17 mouse cellular contexts compared by ENCODE assay signal in genomic region chr17:67999801-68000200, GRCm38 (mm10). TPM values are rescaled to one million over a fixed set of nuclear protein-coding genes. Genes with fewer than 3 reads are reported as not detected.
DNase-seq lines count a peak whose midpoint lies in the region; ATAC-seq and TF ChIP-seq lines count a peak whose summit lies in the region.
"Had no signal": no experiment of that assay in that cellular context is flagged by ENCODE, and none has a peak within 500 bp of the region (broad histone marks: within the 10 kb centered on the region; RNA-seq: fewer than 3 reads in every experiment).

No protein-coding gene starts in this region.

- no peak overlapping the region for H3ac ChIP-seq in myocyte (ENCODE audit: control insufficient read depth, insufficient read length)

- H3K36me3 ChIP-seq in lung, embryonic 14.5 days (ENCODE audit: insufficient read depth) = no peaks in the 10 kb centered on the region
- no peaks in the 10 kb centered on the region for H3K36me3 ChIP-seq in embryonic facial prominence, embryonic 10.5 days (replicated peaks)
- no peaks in the 10 kb centered on the region for H3K36me3 ChIP-seq in myocyte (ENCODE audit: control insufficient read depth, insufficient read depth)
- no peaks in the 10 kb centered on the region for H3K36me3 ChIP-seq in forebrain, embryonic 13.5 days (ENCODE audit: poor library complexity, severe bottlenecking)
- H3K36me3 ChIP-seq: forebrain, embryonic 10.5 days; midbrain, embryonic 15.5 days; stomach, embryonic 15.5 days had no signal

- peak overlapping the region; percentile 71 for H3K4me2 ChIP-seq in lung, embryonic 14.5 days
- peak overlapping the region; percentile 48 for H3K4me2 ChIP-seq in myocyte (ENCODE audit: low read depth)
- no peak overlapping the region for H3K4me2 ChIP-seq in forebrain, embryonic 13.5 days
- H3K4me2 ChIP-seq: midbrain, embryonic 15.5 days; stomach, embryonic 15.5 days had no signal

- no peak overlapping the region for H3K9ac ChIP-seq in lung, embryonic 14.5 days
- H3K9ac ChIP-seq in forebrain, embryonic 13.5 days = no peak overlapping the region
- H3K9ac ChIP-seq: midbrain, embryonic 15.5 days; stomach, embryonic 15.5 days had no signal

- H3K4me3 ChIP-seq in lung, embryonic 14.5 days (ENCODE audit: low read depth, low read length) = no peak overlapping the region
- 0 out of 2 replicates have a peak overlapping the region, but pooled peaks have one; percentile 11 for H3K4me3 ChIP-seq in embryonic facial prominence, embryonic 10.5 days
- H3K4me3 ChIP-seq in myocyte = no peak overlapping the region
- no peak overlapping the region for H3K4me3 ChIP-seq in forebrain, embryonic 13.5 days
- H3K4me3 ChIP-seq: forebrain, embryonic 10.5 days; left cerebral cortex, adult 2 months; midbrain, embryonic 15.5 days; stomach, embryonic 15.5 days had no signal

- H3K27ac ChIP-seq in lung, embryonic 14.5 days (ENCODE audit: low read depth) = no peak overlapping the region
- peak overlapping the region; percentile 59; the same call in 1 of the 2 replicates for H3K27ac ChIP-seq in embryonic facial prominence, embryonic 10.5 days (replicated peaks)
- no peak overlapping the region for H3K27ac ChIP-seq in forebrain, embryonic 13.5 days
- H3K27ac ChIP-seq: forebrain, embryonic 10.5 days; left cerebral cortex, adult 2 months; midbrain, embryonic 15.5 days; stomach, embryonic 15.5 days had no signal

- no peak for TF ChIP-seq POLR2A in myocyte (IDR thresholded peaks at IDR 0.05; ENCODE audit: insufficient read length, low read depth)

- no peak for TF ChIP-seq CTCF in lung, embryonic 14.5 days (IDR thresholded peaks at IDR 0.05; ENCODE audit: low read depth)

- no peak for DNase-seq in lung, embryonic 14.5 days
- DNase-seq in lung, postnatal 10 days = no peak
- no peak for DNase-seq in embryonic facial prominence, embryonic 10.5 days (ENCODE audit: low spot score)
- peak; percentile 86 for DNase-seq in forelimb bud, embryonic 11.5 days (ENCODE audit: low read depth, low spot score)
- DNase-seq in layer of hippocampus, adult 9-10 months (ENCODE audit: low spot score) = no peak
- DNase-seq: cerebellum, adult 9-11 months; gastrocnemius, postnatal 14 days; heart, postnatal 14 days; spleen, adult 18-20 months had no signal

- H3K4me1 ChIP-seq in lung, embryonic 14.5 days (ENCODE audit: insufficient read depth) = peaks cover 30% of the 10 kb centered on the region
- H3K4me1 ChIP-seq in embryonic facial prominence, embryonic 10.5 days = peaks cover 81% of the 10 kb centered on the region
- peaks cover 11% of the 10 kb centered on the region for H3K4me1 ChIP-seq in forebrain, embryonic 13.5 days

- 39% methylated on average over 8 of the region's 8 CpGs for WGBS in lung, embryonic 14.5 days
- WGBS in embryonic facial prominence, embryonic 10.5 days = 55% methylated on average over 8 of the region's 8 CpGs
- 56% methylated on average over 8 of the region's 8 CpGs for WGBS in forebrain, embryonic 13.5 days

- no peak for ATAC-seq in lung, embryonic 14.5 days (ENCODE audit: insufficient read depth)
- ATAC-seq in forebrain, embryonic 13.5 days = no peak
- ATAC-seq: hindbrain, embryonic 16.5 days; lung, postnatal 0 days; midbrain, embryonic 15.5 days had no signal

- no peaks in the 10 kb centered on the region for H3K27me3 ChIP-seq in lung, embryonic 14.5 days (ENCODE audit: insufficient read depth, low read length)
- H3K27me3 ChIP-seq in embryonic facial prominence, embryonic 10.5 days (replicated peaks; ENCODE audit: low read depth, poor library complexity, severe bottlenecking) = no peaks in the 10 kb centered on the region
- no peaks in the 10 kb centered on the region for H3K27me3 ChIP-seq in myocyte (ENCODE audit: control insufficient read depth, insufficient read depth, insufficient read length)
- H3K27me3 ChIP-seq in forebrain, embryonic 13.5 days = no peaks in the 10 kb centered on the region
- H3K27me3 ChIP-seq: midbrain, embryonic 15.5 days; stomach, embryonic 15.5 days had no signal

- peaks cover 43% of the 10 kb centered on the region for H3K79me2 ChIP-seq in myocyte (ENCODE audit: control insufficient read depth, insufficient read depth)

- H3K9me3 ChIP-seq in lung, embryonic 14.5 days (ENCODE audit: low read depth, low read length) = no peaks in the 10 kb centered on the region
- H3K9me3 ChIP-seq in embryonic facial prominence, embryonic 10.5 days = no peaks in the 10 kb centered on the region
- no peaks in the 10 kb centered on the region for H3K9me3 ChIP-seq in forebrain, embryonic 13.5 days (replicated peaks)
- H3K9me3 ChIP-seq: forebrain, embryonic 10.5 days; midbrain, embryonic 15.5 days; stomach, embryonic 15.5 days had no signal

TF ChIP-seq in myocyte, 11 proteins besides CTCF, POLR2A, EP300 and RAD21:
- no peak for TF ChIP-seq USF1 (IDR thresholded peaks at IDR 0.05; ENCODE audit: low read depth)
- TF ChIP-seq MYOD1 (IDR thresholded peaks at IDR 0.05; ENCODE audit: control insufficient read depth in 1 of 3, insufficient read length in 2 of 3, low read depth in 2 of 3) = peak in 1 of 3 experiments; percentile 32
- no peak for TF ChIP-seq MAX (IDR thresholded peaks at IDR 0.05; ENCODE audit: low read depth)

RNA-seq across cellular contexts. Expression of gene Arhgap28, which starts 4.1 kb away (rescaled TPM):
- polyA plus RNA-seq in lung, embryonic 14.5 days (2014; fragmentation: Nextera tagmentation; extraction: Ambion mirVana) = 70.4 and 71.4 TPM in 2 replicates
- polyA plus RNA-seq in embryonic facial prominence, embryonic 10.5 days (2016; fragmentation: Nextera tagmentation; extraction: Ambion mirVana) = 55.7 and 57.5 TPM in 2 replicates
- 19.8 TPM for polyA plus RNA-seq in myocyte (2012; fragmentation: generic; extraction: Trizol)
- 4.5 and 5.3 TPM in 2 replicates for polyA plus RNA-seq in forebrain, embryonic 13.5 days (2015; fragmentation: Nextera tagmentation; extraction: Ambion mirVana)
